Mouse (Mus musculus) G1E (cell line): ENCODE measurements around the gene Aftph. TPM values are rescaled to one million over a fixed set of nuclear protein-coding genes. Genes with fewer than 3 reads are reported as not detected.
A peak's percentile ranks its signal among the peaks of the same experiment; 100 is the strongest.

Experiments
- ATAC-seq: 2 replicates; pipeline ENCODE4 v1.8.0; 2016; ENCODE audit warnings: mild to moderate bottlenecking; ENCODE audit not compliant: insufficient number of reproducible peaks, poor library complexity, low FRiP score, severe bottlenecking; ENCODE audit errors: extremely low read depth
- DNase-seq: peaks from one replicate; pipeline ENCODE4 v3.0.0; 2012; ENCODE audit warnings: low spot score
- H3K27me3 ChIP-seq: 2 replicates; pipeline ENCODE4 v1.6.1; 2012; ENCODE audit warnings: mild to moderate bottlenecking, low read length, inconsistent platforms; ENCODE audit not compliant: insufficient read depth
- H3K36me3 ChIP-seq: replicated peaks from 2 replicates; pipeline ENCODE3; 2012; ENCODE audit warnings: mild to moderate bottlenecking, inconsistent platforms
- H3K4me1 ChIP-seq: 2 replicates; pipeline ENCODE4 v1.6.1; 2012; ENCODE audit warnings: low read depth, low read length, inconsistent platforms, mixed read lengths; ENCODE audit not compliant: insufficient read depth
- H3K4me3 ChIP-seq: 2 replicates; pipeline ENCODE4 v1.5.1; 2012; ENCODE audit warnings: low read depth, mild to moderate bottlenecking, inconsistent platforms, low read length, moderate library complexity, mixed read lengths
- H3K9me3 ChIP-seq: replicated peaks from 2 replicates; pipeline ENCODE4 v1.6.1; 2012; ENCODE audit warnings: inconsistent platforms
- CTCF ChIP-seq: IDR thresholded peaks from 2 replicates; pipeline ENCODE4 v1.5.1; 2012; ENCODE audit warnings: low read depth, low read length, inconsistent platforms, mixed read lengths
- GATA1 ChIP-seq: IDR thresholded peaks from 2 replicates; pipeline ENCODE4 v1.6.1; 2012; ENCODE audit warnings: borderline replicate concordance, low read length, inconsistent platforms, mixed read lengths
- GATA2 ChIP-seq: IDR thresholded peaks from 2 replicates; pipeline ENCODE4 v1.6.1; 2012; ENCODE audit warnings: low read depth, low read length, inconsistent platforms, borderline replicate concordance
- POLR2AphosphoS5 ChIP-seq: IDR thresholded peaks from 2 replicates; pipeline ENCODE4 v1.6.1; 2012; ENCODE audit warnings: low read depth, low read length, inconsistent platforms; ENCODE audit not compliant: insufficient replicate concordance
- TAL1 ChIP-seq: conservative IDR thresholded peaks from 2 replicates; pipeline ENCODE4 v1.6.1; 2012; ENCODE audit warnings: low read depth, low read length, inconsistent platforms, mixed read lengths
- polyA plus RNA-seq: library from polyadenylated mRNA; stranded (reverse); fragments of >175 nt; gene quantifications from 2 replicates; pipeline ENCODE4 v1.2.3, GENCODE M21; 2012
- total RNA-seq, 2 experiments: library from RNA; stranded (forward) in 1 of 2; stranded (reverse) in 1 of 2; fragments of 200-1000 nt in 1 of 2; fragments of >200 nt in 1 of 2; fragmentation: Nextera tagmentation in 1 of 2; gene quantifications; 2 replicates each; pipeline ENCODE4 v1.2.3; 2014 to 2017

The Aftph gene
- total and polyA plus RNA-seq, 3 experiments = 9.0 to 103 (median 56.9) TPM

DNA sequence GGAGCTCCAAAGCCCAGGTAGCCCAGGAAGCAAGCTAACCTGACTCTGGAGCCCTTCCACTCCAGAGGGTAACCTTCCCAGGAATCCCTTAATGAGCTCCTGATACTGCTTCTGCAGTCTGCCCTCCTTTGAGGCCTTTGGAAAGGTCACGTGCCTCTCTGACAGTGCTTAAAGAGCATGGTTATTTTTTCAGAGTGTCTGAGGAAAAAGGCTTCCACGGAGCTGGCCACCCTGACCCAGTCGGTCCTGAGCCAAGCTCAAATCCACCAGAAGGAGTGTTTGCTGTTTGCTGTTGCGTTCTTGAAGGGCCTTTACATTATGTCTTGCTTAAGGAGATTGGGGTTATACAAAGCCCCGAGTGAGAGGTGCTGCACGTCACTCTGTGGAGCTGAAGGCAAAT is 96.5 kb downstream of the Aftph start:
- Histone ChIP-seq H3K4me3 (no peak overlapping the region), H3K27me3 (no peaks in the 10 kb centered on the region), H3K36me3 (peaks cover 36% of the 10 kb centered on the region), H3K4me1 (peaks cover 34% of the 10 kb centered on the region), H3K9me3 (no peaks in the 10 kb centered on the region)
- TF ChIP-seq GATA1 = no peak
- no peak for DNase-seq
- ATAC-seq = no peak

DNA sequence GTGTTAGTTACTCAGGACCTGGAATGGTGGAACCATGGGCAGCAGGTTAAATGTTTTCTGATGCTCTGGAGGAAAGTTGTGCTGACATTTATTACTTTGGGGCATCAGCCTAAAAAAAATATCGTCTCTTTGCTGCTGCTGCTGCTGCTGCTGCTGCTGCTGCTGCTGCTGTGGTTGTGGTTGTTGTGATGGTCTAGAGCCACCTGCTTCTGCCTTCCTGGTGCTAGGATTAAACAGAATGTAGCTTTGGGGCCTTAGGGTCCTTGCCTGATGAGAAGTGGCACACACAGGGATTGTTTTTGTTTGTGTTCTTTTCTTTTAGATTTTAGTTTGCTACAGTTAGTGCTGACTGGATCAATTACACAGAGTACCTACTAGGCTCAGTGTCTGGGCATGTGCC is 97.2 kb downstream of the Aftph start:
- ATAC-seq (no peak), DNase-seq (no peak)
- H3K9me3 ChIP-seq = no peaks in the 10 kb centered on the region
- H3K4me3 ChIP-seq = no peak overlapping the region
- H3K27me3 ChIP-seq = no peaks in the 10 kb centered on the region
- TF ChIP-seq CTCF = no peak
- no peak for TF ChIP-seq TAL1
- TF ChIP-seq GATA1 = no peak
- TF ChIP-seq POLR2AphosphoS5 = no peak
- TF ChIP-seq GATA2 = no peak
- peaks cover 30% of the 10 kb centered on the region for H3K36me3 ChIP-seq
- H3K4me1 ChIP-seq = peaks cover 41% of the 10 kb centered on the region

DNA sequence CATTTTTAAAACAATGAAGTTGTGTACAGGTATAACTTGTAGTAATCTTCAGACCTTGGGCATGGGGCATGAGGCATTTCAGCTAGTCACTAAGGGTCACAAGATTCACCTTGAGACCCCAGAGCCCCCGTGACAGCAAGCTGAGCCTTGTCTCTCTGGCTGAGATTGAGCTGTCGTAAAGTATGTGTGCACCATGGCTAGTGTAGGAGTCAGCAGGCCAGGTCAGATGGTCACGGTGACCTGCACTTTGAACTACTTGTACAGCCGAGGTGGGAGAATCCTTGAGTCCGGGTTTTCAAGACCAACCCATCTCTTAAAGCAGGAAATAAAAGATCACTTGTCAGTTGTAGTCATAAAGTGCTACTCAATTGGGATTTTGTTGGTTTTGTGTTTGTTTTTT is 98.2 kb downstream of the Aftph start:
- no peak for ATAC-seq

DNA sequence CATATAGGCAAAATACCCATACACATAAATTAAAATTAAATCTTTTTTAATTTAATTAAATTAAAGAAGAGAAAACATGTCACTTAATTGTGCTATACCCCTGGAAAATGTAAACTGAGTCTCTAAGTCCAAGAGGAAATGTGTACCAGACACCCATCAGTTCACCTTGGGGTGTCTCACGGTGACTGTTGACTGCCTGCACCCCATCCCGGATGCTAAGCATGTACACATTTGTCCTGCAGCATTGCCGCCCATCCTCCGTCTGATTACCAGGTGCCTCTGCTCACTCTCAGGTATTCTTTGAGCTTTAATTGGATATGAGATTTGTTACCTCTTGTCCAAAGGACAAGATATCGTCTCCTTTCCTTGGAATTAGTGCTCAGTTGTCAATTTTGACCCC is 99.1 kb downstream of the Aftph start:
- H3K4me1 ChIP-seq = peaks cover 37% of the 10 kb centered on the region
- ATAC-seq = no peak
- H3K36me3 ChIP-seq = peaks cover 15% of the 10 kb centered on the region
- no peaks in the 10 kb centered on the region for H3K27me3 ChIP-seq
- no peak overlapping the region for H3K4me3 ChIP-seq
- no peak for TF ChIP-seq GATA1
- TF ChIP-seq CTCF = no peak
- no peak for TF ChIP-seq GATA2
- no peak for TF ChIP-seq POLR2AphosphoS5
- TF ChIP-seq TAL1 = no peak
- no peak for DNase-seq
- H3K9me3 ChIP-seq = no peaks in the 10 kb centered on the region

More for the DNA sequence above, 98.2 kb downstream of the Aftph start:
- Histone ChIP-seq H3K36me3 (peaks cover 23% of the 10 kb centered on the region), H3K4me3 (no peak overlapping the region), H3K27me3 (no peaks in the 10 kb centered on the region), H3K9me3 (no peaks in the 10 kb centered on the region), H3K4me1 (peaks cover 42% of the 10 kb centered on the region)
- no peak for DNase-seq
- TF ChIP-seq GATA1 = no peak
- TF ChIP-seq TAL1 = no peak
- no peak for TF ChIP-seq CTCF
- no peak for TF ChIP-seq GATA2

DNA sequence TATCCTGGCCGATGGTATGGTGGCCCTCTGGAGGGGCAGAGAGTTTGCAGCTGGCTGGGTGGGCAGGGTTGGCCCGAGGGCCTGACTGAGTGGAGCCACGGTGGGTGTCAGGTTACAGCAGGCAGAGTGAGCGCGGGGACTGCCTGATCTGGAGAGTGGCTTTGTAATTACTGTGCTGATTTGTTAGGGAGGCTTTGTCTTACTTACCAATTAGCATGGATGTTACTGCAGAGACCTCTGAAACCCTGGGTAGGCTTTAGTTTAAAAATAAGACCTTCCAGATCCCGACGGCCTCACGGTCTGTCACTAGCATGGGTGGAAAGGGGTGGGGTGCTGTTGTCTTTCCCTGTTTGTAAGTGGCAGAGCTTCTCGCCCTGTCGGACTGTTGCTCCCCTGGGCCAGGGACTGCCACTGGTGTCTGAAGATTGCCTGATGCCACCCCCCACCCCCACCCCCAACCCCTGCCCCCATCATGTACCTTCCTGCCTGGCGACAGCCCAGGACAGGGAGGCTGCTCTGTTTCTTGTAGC is 101.4 kb downstream of the Aftph start:
- peak; percentile 43 for DNase-seq

DNA sequence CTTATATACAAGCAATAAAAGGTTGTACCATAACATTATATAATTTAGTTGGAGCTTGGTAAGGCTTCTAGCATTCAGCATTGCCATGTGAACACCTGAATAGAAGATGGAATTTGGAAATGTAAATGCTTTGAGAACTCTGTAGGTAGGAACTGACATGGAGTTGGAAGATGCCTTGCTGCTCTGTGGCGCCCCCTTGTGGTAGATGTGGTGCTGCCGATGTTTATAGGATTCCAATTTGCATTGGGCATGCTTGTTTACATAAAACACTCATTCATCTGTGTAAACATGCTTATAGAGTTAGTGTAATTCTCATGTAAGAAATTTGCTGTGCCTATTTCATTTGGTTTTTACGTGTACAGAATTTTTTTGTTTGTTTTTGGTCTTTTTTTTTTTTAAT is 102.5 kb downstream of the Aftph start:
- Histone ChIP-seq H3K9me3 (no peaks in the 10 kb centered on the region), H3K4me3 (no peak overlapping the region), H3K36me3 (peaks cover 3% of the 10 kb centered on the region), H3K27me3 (no peaks in the 10 kb centered on the region), H3K4me1 (peaks cover 58% of the 10 kb centered on the region)
- peak; percentile 92 for TF ChIP-seq CTCF
- TF ChIP-seq POLR2AphosphoS5 = no peak
- no peak for TF ChIP-seq TAL1
- DNase-seq = no peak
- ATAC-seq = no peak

More for the DNA sequence above, 101.4 kb downstream of the Aftph start:
- peak overlapping the region; percentile 57; the same call in 1 of the 2 replicates for H3K4me3 ChIP-seq
- H3K36me3 ChIP-seq = peaks cover 3% of the 10 kb centered on the region
- no peaks in the 10 kb centered on the region for H3K27me3 ChIP-seq
- ATAC-seq = peak; percentile 59; the same call in 1 of the 2 replicates
- H3K4me1 ChIP-seq = peaks cover 50% of the 10 kb centered on the region
- H3K9me3 ChIP-seq = no peaks in the 10 kb centered on the region
- no peak for TF ChIP-seq TAL1
- no peak for TF ChIP-seq POLR2AphosphoS5
- TF ChIP-seq CTCF = no peak
- no peak for TF ChIP-seq GATA2
- TF ChIP-seq GATA1 = no peak

DNA sequence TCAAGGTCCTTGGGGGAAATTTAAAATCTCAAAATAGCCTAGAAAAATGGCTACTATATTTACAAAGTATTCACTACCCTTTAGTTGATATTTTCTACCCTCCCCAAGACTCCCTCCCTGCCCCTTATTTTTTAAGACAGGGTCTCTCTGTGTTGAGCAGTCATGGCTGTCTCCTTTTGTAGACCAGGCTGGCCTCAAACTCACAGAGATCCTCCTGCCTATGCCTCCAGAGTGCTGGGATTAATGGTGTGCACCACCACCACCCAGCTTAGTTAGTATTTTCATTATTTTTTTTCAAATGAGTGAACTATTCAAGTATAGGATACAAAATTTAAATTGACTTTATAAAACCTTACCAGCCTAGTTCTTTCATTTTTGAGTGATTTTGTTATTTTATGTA is 104.3 kb downstream of the Aftph start:
- TF ChIP-seq POLR2AphosphoS5 (no peak), CTCF (no peak), TAL1 (no peak), GATA2 (no peak), GATA1 (no peak)
- peaks cover 59% of the 10 kb centered on the region for H3K4me1 ChIP-seq
- no peaks in the 10 kb centered on the region for H3K27me3 ChIP-seq
- H3K9me3 ChIP-seq = no peaks in the 10 kb centered on the region
- no peaks in the 10 kb centered on the region for H3K36me3 ChIP-seq
- no peak for ATAC-seq
- DNase-seq = no peak
- no peak overlapping the region for H3K4me3 ChIP-seq
